Mouse (Mus musculus): ENCODE measurements around the gene Ddx31. TPM values are rescaled to one million over a fixed set of nuclear protein-coding genes. Genes with fewer than 3 reads are reported as not detected.

Gene Ddx31
- total RNA-seq, 2 experiments from 2014 or later: 0.68 TPM; not detected in 1

DNA sequence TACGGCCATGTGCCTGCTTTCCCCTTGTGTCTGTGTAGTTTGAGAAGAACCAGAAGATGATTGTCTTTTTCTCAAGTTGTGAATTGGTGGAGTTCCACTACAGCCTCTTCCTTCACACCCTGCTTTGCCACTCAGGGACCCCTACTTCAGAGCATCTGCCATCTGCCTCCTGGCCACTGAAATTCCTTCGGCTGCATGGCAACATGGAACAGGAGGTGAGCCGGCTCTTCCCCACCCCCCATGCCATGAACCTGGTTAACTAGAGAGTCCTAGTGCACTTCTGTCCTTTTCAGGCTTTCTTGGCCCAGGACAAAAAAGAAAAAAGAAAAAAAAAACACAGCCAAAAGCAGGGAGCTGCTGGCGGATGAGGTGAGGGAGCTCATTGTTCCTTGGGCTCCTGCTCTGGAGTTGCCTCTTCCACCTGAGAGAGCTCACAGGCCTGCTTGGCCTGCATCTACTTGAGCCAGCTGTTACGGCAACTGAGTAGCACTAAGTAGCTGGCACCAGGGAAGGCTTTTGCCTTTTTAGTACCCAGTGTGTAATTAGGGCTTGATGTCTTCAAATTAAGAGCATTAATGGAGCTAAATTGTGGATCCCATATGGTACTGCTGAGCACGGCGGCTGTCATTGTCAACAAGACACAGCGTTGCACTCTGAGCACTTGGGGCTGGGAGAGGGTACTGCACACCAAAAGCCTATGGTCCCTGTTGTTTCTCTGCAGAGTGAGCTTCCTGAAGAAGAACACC lies 20.6 kb downstream of the Ddx31 start:
- ATAC-seq (replicated peaks; ENCODE audit: low FRiP score, poor library complexity, severe bottlenecking): no peak

DNA sequence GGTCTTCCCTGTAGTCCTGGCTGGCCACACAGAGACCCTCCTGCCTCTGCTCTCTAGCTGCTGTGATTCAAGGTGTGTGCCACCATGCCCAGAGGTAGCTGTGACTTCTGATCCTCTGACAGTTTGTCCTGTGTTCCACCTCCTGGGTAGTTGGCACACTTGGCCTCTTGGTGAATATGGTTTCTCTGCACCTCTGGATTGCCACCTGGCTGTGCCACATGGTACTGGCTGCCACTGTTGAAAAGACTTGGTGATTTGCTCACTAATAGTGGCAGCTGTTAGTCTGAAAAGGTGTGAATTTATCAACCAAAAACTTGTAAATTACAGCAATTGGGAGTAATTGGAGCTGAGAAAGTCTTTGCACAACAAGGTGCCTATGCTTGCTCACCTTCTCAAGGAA lies 23.7 kb downstream of the Ddx31 start:
- ATAC-seq (replicated peaks; ENCODE audit: low FRiP score, poor library complexity, severe bottlenecking): no peak

- ATAC-seq (replicated peaks; ENCODE audit: low FRiP score, poor library complexity, severe bottlenecking): no peak
These were observed 27.3 kb downstream of the Ddx31 start for GRCm38 (mm10) chr2:28867495-28867894.

DNA sequence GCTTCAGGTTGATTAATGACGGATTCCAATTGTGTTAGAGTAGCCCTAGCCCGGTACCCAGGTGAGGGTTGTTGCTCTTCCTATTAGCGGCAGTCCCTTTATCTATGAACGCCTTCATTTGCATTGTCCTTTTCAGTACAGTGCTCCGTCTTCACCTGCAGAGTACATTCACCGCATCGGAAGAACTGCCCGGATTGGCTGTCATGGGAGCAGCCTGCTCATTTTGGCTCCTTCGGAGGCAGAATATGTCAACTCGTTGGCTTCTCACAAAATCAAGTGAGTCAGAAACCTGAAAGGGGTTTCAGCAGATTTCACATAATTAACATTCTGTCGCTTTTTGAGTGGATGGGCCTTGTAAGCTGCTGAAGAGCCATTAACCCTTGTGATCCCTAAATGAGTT lies 35.3 kb downstream of the Ddx31 start:
- ATAC-seq (replicated peaks; ENCODE audit: low FRiP score, poor library complexity, severe bottlenecking): no peak

- ATAC-seq (replicated peaks; ENCODE audit: low FRiP score, poor library complexity, severe bottlenecking): no peak
These were observed 41.1 kb downstream of the Ddx31 start for GRCm38 (mm10) chr2:28881275-28881674.

DNA sequence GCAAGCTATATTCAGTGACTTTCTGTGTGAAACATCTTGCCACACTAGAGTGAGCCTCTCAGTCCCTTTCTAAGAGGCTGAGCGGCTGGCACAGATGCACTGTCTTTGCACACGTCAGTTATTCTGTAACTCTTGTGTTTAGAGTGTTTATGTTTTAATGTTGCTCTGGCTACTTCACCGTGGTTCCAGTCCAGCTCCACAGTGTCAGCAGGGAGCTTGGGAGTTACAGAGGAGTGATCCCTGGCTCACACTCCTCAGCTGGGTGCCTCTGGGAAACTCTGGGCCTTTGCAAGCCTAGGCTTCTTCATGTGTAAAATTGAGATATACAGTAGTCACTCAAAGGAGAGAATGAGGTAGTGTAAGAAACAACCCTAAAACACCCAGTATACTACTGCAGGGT lies 41.8 kb downstream of the Ddx31 start:
- ATAC-seq (replicated peaks; ENCODE audit: low FRiP score, poor library complexity, severe bottlenecking): no peak

GRCm38 (mm10) chr2:28882826-28883485 lies 42.8 kb downstream of the Ddx31 start:
- no peak for ATAC-seq (replicated peaks; ENCODE audit: low FRiP score, poor library complexity, severe bottlenecking)

GRCm38 (mm10) chr2:28884914-28885313 lies 44.7 kb downstream of the Ddx31 start:
- ATAC-seq (replicated peaks; ENCODE audit: low FRiP score, poor library complexity, severe bottlenecking): no peak

DNA sequence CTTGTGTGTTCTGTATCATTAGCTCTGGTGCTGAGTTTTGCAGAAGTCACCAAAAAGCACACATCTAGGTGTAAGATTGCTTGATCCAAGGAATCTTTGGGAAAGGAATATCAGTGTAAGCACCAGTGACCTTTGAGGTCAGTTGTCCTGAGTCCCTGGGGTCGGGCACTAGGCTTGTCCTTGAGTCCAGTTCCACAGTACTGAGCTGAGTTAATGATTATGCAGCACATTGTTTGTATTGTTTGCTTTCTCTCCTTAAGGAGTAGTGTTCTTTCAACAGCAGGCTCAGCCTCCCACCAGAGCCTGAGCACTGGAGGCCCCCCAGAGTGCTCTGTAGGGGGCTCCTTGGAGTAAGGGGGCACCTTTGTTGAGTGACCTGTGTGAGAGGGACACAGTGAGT lies 52.6 kb downstream of the Ddx31 start:
- ATAC-seq (replicated peaks; ENCODE audit: low FRiP score, poor library complexity, severe bottlenecking): no peak

DNA sequence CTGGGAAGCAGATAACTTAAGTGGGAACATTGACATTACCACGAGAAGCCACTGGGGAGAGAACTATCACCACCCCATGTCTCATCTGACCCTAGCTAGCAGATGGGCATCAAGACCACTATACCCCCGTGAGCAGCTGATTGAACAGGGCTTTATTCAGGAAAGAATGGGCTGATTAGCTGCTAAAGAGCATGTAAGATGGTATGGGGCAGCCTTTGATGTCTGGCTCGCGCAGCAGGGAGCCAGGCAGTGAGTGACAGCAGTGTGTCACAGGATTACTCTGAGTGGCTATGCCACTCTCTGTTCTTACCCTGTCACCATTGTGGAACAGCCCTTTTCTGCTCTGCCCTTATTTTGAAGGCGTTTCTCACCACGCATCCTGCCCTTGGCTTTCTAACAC lies 53.3 kb downstream of the Ddx31 start:
- ATAC-seq (replicated peaks; ENCODE audit: low FRiP score, poor library complexity, severe bottlenecking): no peak

- no peak for ATAC-seq (replicated peaks; ENCODE audit: low FRiP score, poor library complexity, severe bottlenecking)
These were observed 55.7 kb downstream of the Ddx31 start for GRCm38 (mm10) chr2:28895876-28896275.

- ATAC-seq (replicated peaks; ENCODE audit: low FRiP score, poor library complexity, severe bottlenecking): no peak
These were observed 57.2 kb downstream of the Ddx31 start for GRCm38 (mm10) chr2:28897340-28897899.

- ATAC-seq (replicated peaks; ENCODE audit: low FRiP score, poor library complexity, severe bottlenecking): no peak
These were observed 62.1 kb downstream of the Ddx31 start for GRCm38 (mm10) chr2:28902291-28902690.

- ATAC-seq (replicated peaks; ENCODE audit: low FRiP score, poor library complexity, severe bottlenecking): no peak
These were observed 63.7 kb downstream of the Ddx31 start for GRCm38 (mm10) chr2:28903871-28904270.

GRCm38 (mm10) chr2:28904786-28905185 lies 64.6 kb downstream of the Ddx31 start:
- ATAC-seq (replicated peaks; ENCODE audit: low FRiP score, poor library complexity, severe bottlenecking): no peak

DNA sequence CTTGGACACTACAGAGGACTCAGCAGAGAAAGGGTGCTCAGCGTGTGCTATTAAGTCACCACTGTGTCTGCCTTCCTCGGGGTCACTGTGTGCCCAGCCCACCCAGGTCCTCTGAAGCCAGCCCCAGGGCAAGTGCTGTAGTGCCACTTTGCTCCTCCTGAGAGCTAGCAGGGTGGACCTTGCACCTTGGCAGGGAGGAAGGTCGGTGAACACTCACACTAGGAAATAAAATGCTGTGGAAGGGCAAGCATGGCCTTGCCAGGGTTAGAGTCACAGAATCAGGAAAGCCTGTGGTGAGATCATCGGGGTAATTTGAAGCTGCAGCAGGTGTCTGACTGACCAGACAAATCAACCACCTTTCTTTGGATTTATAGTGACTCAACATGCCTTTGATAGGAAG lies 65.4 kb downstream of the Ddx31 start:
- ATAC-seq (replicated peaks; ENCODE audit: low FRiP score, poor library complexity, severe bottlenecking): no peak

- ATAC-seq (replicated peaks; ENCODE audit: low FRiP score, poor library complexity, severe bottlenecking): no peak
These were observed 67.6 kb downstream of the Ddx31 start for GRCm38 (mm10) chr2:28907691-28908388.

- no peak for ATAC-seq (replicated peaks; ENCODE audit: low FRiP score, poor library complexity, severe bottlenecking)
These were observed 68.4 kb downstream of the Ddx31 start for GRCm38 (mm10) chr2:28908389-28909153.

DNA sequence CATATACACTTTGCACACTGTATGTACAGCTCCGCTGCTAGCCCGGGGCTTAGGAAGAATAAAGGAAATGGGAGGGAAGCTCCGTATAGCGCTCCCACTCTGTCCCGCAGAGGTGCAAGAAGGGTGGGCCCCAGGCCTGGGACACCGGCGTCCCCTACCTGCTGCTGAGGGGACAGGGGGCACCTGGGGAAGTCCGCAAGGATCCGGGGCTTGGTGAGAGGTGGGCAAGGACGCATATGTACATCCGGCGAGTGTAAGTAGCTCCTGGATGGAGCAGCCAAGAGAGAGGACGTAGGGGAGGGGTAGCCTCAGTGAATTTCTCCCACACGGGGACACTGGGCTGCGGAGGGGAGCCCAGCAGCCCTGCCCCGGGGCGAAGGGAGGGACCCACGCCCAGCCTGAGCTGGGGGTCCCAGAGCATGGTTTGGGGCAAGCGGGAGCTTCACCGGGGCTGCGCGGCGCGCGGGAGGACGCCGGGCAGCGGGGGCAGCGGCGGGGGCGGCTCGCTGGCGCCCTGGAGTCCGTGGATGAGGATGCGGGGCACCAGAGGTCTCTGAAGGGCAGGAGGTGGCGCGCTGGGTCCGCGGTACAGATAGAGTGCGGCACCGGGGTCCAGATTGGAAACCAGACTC lies 69.1 kb downstream of the Ddx31 start:
- no peak for ATAC-seq (replicated peaks; ENCODE audit: low FRiP score, poor library complexity, severe bottlenecking)
